Mouse (Mus musculus): Measurements from ENCODE around the gene Ppp4c.

DNA sequence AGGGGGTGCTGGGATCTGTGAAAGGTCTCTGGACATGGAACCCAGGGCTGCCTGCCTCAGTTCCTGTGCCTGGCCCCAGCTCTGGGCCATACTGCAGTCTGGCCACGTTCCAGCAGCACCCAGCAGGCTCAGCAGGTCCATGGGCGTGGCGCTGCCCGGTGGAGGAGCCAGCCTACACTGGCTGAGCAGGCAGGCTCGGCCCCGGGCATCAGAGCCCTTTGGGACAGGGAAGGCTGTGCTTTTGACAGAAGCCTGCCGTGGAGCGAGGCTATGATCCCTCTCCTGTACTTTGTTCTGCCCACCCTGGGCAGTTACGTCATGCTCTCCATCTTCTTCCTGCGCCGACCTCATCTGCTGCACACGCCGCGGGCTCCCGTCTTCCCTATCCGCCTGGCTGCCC lies 26.1 kb downstream of the Ppp4c start, which contains the start of gene Gdpd3:
- TF ChIP-seq POLR2A (IDR thresholded peaks at IDR 0.05; ENCODE audit: low read depth, low read length), result no peak
- TF ChIP-seq CTCF (IDR thresholded peaks at IDR 0.05; ENCODE audit: extremely low read depth, insufficient read length, insufficient replicate concordance, low read depth, low read length), result no peak

Data from small intestine, adult 2 months (tissue).